Mouse (Mus musculus) heart, adult 8-10 months (tissue): ENCODE data around the gene Fbxl12. TPM values are rescaled to one million over a fixed set of nuclear protein-coding genes. Genes with fewer than 3 reads are reported as not detected.
"Not testable (repeated sequence)": the region's sequence is repeated elsewhere in the genome, so short reads cannot be mapped to it uniquely, and the experiment has no call there.

Source experiments
- DNase-seq: peaks from one replicate; pipeline ENCODE4 v3.0.0; 2022; ENCODE audit warnings: low spot score
- total RNA-seq, 4 experiments: library from RNA; stranded (reverse); gene quantifications; 2 replicates each; pipeline ENCODE4 v1.2.4; 2022

Fbxl12 gene
- total RNA-seq, 4 experiments from 2014 or later = 8.2 to 11.4 (median 10.2) TPM

GRCm38 (mm10) chr9:20652260-20652658, 7.7 kb upstream of the Fbxl12 start:
- no peak for DNase-seq

- peak; percentile 99 for DNase-seq
These were observed 7.2 kb upstream of the Fbxl12 start, which contains the start of gene Pin1 for GRCm38 (mm10) chr9:20651602-20652259. Pin1 (plus strand) TSS chr9:20652095.

GRCm38 (mm10) chr9:20645121-20645520, 554 bp upstream of the Fbxl12 start:
- no peak for DNase-seq

GRCm38 (mm10) chr9:20643781-20644180, 786 bp downstream of the Fbxl12 start:
- DNase-seq = no peak

- DNase-seq = peak; percentile 87
These were observed 1.6 kb downstream of the Fbxl12 start for GRCm38 (mm10) chr9:20642896-20643466.

- peak; percentile 40 for DNase-seq
These were observed 2.3 kb downstream of the Fbxl12 start, which contains the start of gene Ubl5 for GRCm38 (mm10) chr9:20642101-20642895. Ubl5 (plus strand) TSS chr9:20642878.

GRCm38 (mm10) chr9:20641501-20641900, 3.1 kb downstream of the Fbxl12 start:
- DNase-seq = no peak

- DNase-seq = no peak
These were observed 5.1 kb downstream of the Fbxl12 start for GRCm38 (mm10) chr9:20639486-20639885.

GRCm38 (mm10) chr9:20638552-20638951, 6.0 kb downstream of the Fbxl12 start:
- DNase-seq = no peak

- no peak for DNase-seq
These were observed 7.8 kb downstream of the Fbxl12 start for GRCm38 (mm10) chr9:20636790-20637189.

GRCm38 (mm10) chr9:20636256-20636655, 8.3 kb downstream of the Fbxl12 start:
- no peak for DNase-seq

- DNase-seq = not testable (repeated sequence)
These were observed 8.9 kb downstream of the Fbxl12 start for GRCm38 (mm10) chr9:20635676-20636075.

GRCm38 (mm10) chr9:20631332-20631731, 13.2 kb downstream of the Fbxl12 start:
- no peak for DNase-seq

GRCm38 (mm10) chr9:20616685-20617084, 27.9 kb downstream of the Fbxl12 start:
- no peak for DNase-seq

- no peak for DNase-seq
These were observed 32.6 kb downstream of the Fbxl12 start for GRCm38 (mm10) chr9:20611976-20612375.

- no peak for DNase-seq
These were observed 34.6 kb downstream of the Fbxl12 start for GRCm38 (mm10) chr9:20609831-20610464.

- DNase-seq = peak; percentile 80
These were observed 37.2 kb downstream of the Fbxl12 start for GRCm38 (mm10) chr9:20607100-20607974.

GRCm38 (mm10) chr9:20606269-20606668, 38.3 kb downstream of the Fbxl12 start:
- no peak for DNase-seq

- DNase-seq = no peak
These were observed 43.3 kb downstream of the Fbxl12 start for GRCm38 (mm10) chr9:20601270-20601669.

GRCm38 (mm10) chr9:20581175-20581634, 63.4 kb downstream of the Fbxl12 start, which contains the start of gene Zfp846:
Zfp846 (plus strand) TSS chr9:20581291.
- peak; percentile 99 for DNase-seq

GRCm38 (mm10) chr9:20576591-20576990, 68.0 kb downstream of the Fbxl12 start:
- no peak for DNase-seq
